Mouse (Mus musculus) CH12.LX (cell line): ENCODE data around the gene Wnt5b. TPM values are rescaled to one million over a fixed set of nuclear protein-coding genes. Genes with fewer than 3 reads are reported as not detected.

ENCODE experiments used
- DNase-seq: peaks from one replicate; pipeline ENCODE4 v3.0.0-alpha.2; 2013; ENCODE audit errors: extremely low read depth
- H3K27ac ChIP-seq: 2 replicates; pipeline ENCODE4 v1.5.1; 2012; ENCODE audit warnings: low read depth, mild to moderate bottlenecking, control low read depth, moderate library complexity; ENCODE audit not compliant: insufficient read depth
- H3K27me3 ChIP-seq: replicated peaks from 2 replicates; pipeline ENCODE3; 2012; ENCODE audit warnings: inconsistent platforms
- H3K36me3 ChIP-seq, 2 experiments: replicated peaks in 1 of 2; 2 replicates each; pipeline versions ENCODE3 to v1.6.1; 2012; ENCODE audit warnings: inconsistent platforms in 1 of 2, low read length in 1 of 2, mild to moderate bottlenecking in 1 of 2, mixed read lengths in 1 of 2, moderate library complexity in 1 of 2; ENCODE audit not compliant: control insufficient read depth in 1 of 2, insufficient read depth in 1 of 2
- H3K4me1 ChIP-seq, 2 experiments: 2 replicates each; pipeline ENCODE4 v1.6.1; 2012; ENCODE audit warnings: inconsistent platforms in 1 of 2, moderate library complexity in 1 of 2; ENCODE audit not compliant: insufficient read depth in 2 of 2, control insufficient read depth in 1 of 2
- H3K4me2 ChIP-seq: 2 replicates; pipeline ENCODE4 v1.6.1; 2012; ENCODE audit warnings: low read depth, mild to moderate bottlenecking, control low read depth; ENCODE audit not compliant: poor library complexity, insufficient read depth, severe bottlenecking
- H3K4me3 ChIP-seq, 3 experiments: fragments of 150-350 bp in 1 of 3; sonication (generic) in 1 of 3; replicated peaks in 1 of 3; 2 replicates each; pipeline versions ENCODE3 to v1.5.1; 2011 to 2012; ENCODE audit warnings: low read depth in 2 of 3, low read length in 2 of 3, mild to moderate bottlenecking in 2 of 3, moderate library complexity in 2 of 3, control low read depth in 1 of 3, improper control_type of control experiment in 1 of 3, inconsistent platforms in 1 of 3, mixed read lengths in 1 of 3; ENCODE audit not compliant: poor library complexity in 1 of 3
- H3K79me2 ChIP-seq: replicated peaks from 2 replicates; pipeline ENCODE4 v1.6.1; 2012; ENCODE audit warnings: mild to moderate bottlenecking, moderate library complexity; ENCODE audit not compliant: control insufficient read depth, poor library complexity, insufficient read depth, severe bottlenecking; ENCODE audit errors: extremely low read depth
- H3K9ac ChIP-seq: 2 replicates; pipeline ENCODE4 v1.6.1; 2012; ENCODE audit warnings: low read depth, mild to moderate bottlenecking, control low read depth, moderate library complexity; ENCODE audit not compliant: insufficient read depth
- H3K9me3 ChIP-seq: replicated peaks from 2 replicates; pipeline ENCODE3; 2012; ENCODE audit warnings: low read length, inconsistent platforms, mixed read lengths
- CHD1 ChIP-seq: IDR thresholded peaks from 2 replicates; pipeline ENCODE4 v1.6.1; 2012; ENCODE audit warnings: low read depth, low read length, improper control_type of control experiment, inconsistent platforms
- CHD2 ChIP-seq: IDR thresholded peaks from 2 replicates; pipeline ENCODE4 v1.6.1; 2011; ENCODE audit warnings: low read length, improper control_type of control experiment
- CTCF ChIP-seq, 2 experiments: IDR thresholded peaks in 1 of 2; conservative IDR thresholded peaks in 1 of 2; 2 replicates each; pipeline ENCODE4 v1.5.1; 2011 to 2012; ENCODE audit warnings: low read depth in 2 of 2, low read length in 2 of 2, improper control_type of control experiment in 1 of 2, inconsistent platforms in 1 of 2, mild to moderate bottlenecking in 1 of 2, moderate library complexity in 1 of 2
- E2F4 ChIP-seq: IDR thresholded peaks from 2 replicates; pipeline ENCODE4 v1.6.1; 2011; ENCODE audit warnings: low read depth, low read length, improper control_type of control experiment; ENCODE audit not compliant: insufficient replicate concordance
- ELF1 ChIP-seq: IDR thresholded peaks from 2 replicates; pipeline ENCODE4 v1.6.1; 2014; ENCODE audit warnings: low read depth, mild to moderate bottlenecking, inconsistent platforms, low read length, improper control_type of control experiment
- EP300 ChIP-seq: IDR thresholded peaks from 2 replicates; pipeline ENCODE4 v1.6.1; 2011; ENCODE audit warnings: low read length, improper control_type of control experiment
- ETS1 ChIP-seq: conservative IDR thresholded peaks from 2 replicates; pipeline ENCODE4 v1.6.1; 2012; ENCODE audit warnings: low read depth, mild to moderate bottlenecking, inconsistent platforms, low read length, improper control_type of control experiment, moderate library complexity
- IRF4 ChIP-seq: IDR thresholded peaks from 2 replicates; pipeline ENCODE4 v1.6.1; 2014; ENCODE audit warnings: low read depth, mild to moderate bottlenecking, inconsistent platforms, low read length, improper control_type of control experiment
- JUN ChIP-seq: IDR thresholded peaks from 2 replicates; pipeline ENCODE4 v1.6.1; 2011; ENCODE audit warnings: low read depth, mild to moderate bottlenecking, low read length, improper control_type of control experiment, moderate library complexity; ENCODE audit not compliant: insufficient read depth
- JUND ChIP-seq: conservative IDR thresholded peaks from 2 replicates; pipeline ENCODE4 v1.6.1; 2011; ENCODE audit warnings: low read depth, low read length, improper control_type of control experiment
- MAFK ChIP-seq: IDR thresholded peaks from 2 replicates; pipeline ENCODE4 v1.6.1; 2011; ENCODE audit warnings: low read length, improper control_type of control experiment; ENCODE audit not compliant: insufficient replicate concordance
- MAZ ChIP-seq: IDR thresholded peaks from 2 replicates; pipeline ENCODE4 v1.6.1; 2012; ENCODE audit warnings: low read depth, mild to moderate bottlenecking, inconsistent platforms, low read length, improper control_type of control experiment, moderate library complexity
- MXI1 ChIP-seq: IDR thresholded peaks from 2 replicates; pipeline ENCODE4 v1.6.1; 2011; ENCODE audit warnings: mild to moderate bottlenecking, low read depth, low read length, improper control_type of control experiment
- NELFE ChIP-seq: IDR thresholded peaks from 2 replicates; pipeline ENCODE4 v1.6.1; 2011; ENCODE audit warnings: low read depth, low read length, improper control_type of control experiment
- RAD21 ChIP-seq: IDR thresholded peaks from 2 replicates; pipeline ENCODE4 v1.6.1; 2011; ENCODE audit warnings: low read depth, mild to moderate bottlenecking, low read length, improper control_type of control experiment, moderate library complexity
- RCOR1 ChIP-seq: conservative IDR thresholded peaks from 2 replicates; pipeline ENCODE4 v1.6.1; 2012; ENCODE audit warnings: low read depth, mild to moderate bottlenecking, inconsistent platforms, low read length, improper control_type of control experiment
- SMC3 ChIP-seq: IDR thresholded peaks from 2 replicates; pipeline ENCODE4 v1.6.1; 2011; ENCODE audit warnings: low read depth, low read length, improper control_type of control experiment
- TBP ChIP-seq: conservative IDR thresholded peaks from 2 replicates; pipeline ENCODE4 v1.6.1; 2011; ENCODE audit warnings: low read depth, low read length, improper control_type of control experiment
- TCF12 ChIP-seq: IDR thresholded peaks from 2 replicates; pipeline ENCODE4 v1.6.1; 2014; ENCODE audit warnings: low read depth, mild to moderate bottlenecking, inconsistent platforms, low read length, improper control_type of control experiment
- UBTF ChIP-seq: IDR thresholded peaks from 2 replicates; pipeline ENCODE4 v1.6.1; 2012; ENCODE audit warnings: low read depth, mild to moderate bottlenecking, inconsistent platforms, low read length, improper control_type of control experiment, moderate library complexity
- ZKSCAN1 ChIP-seq: IDR thresholded peaks from 2 replicates; pipeline ENCODE4 v1.6.1; 2012; ENCODE audit warnings: low read depth, inconsistent platforms, low read length, improper control_type of control experiment, borderline replicate concordance
- ZMIZ1 ChIP-seq: IDR thresholded peaks from 2 replicates; pipeline ENCODE4 v1.6.1; 2012; ENCODE audit warnings: low read depth, mild to moderate bottlenecking, inconsistent platforms, low read length, improper control_type of control experiment
- ZNF384 ChIP-seq: IDR thresholded peaks from 2 replicates; pipeline ENCODE4 v1.6.1; 2012; ENCODE audit warnings: low read depth, low read length, improper control_type of control experiment, inconsistent platforms
- dilution Hi-C: fragments of 300-500 bp; cut with MboI; formaldehyde crosslinking; loops from 2 replicates; pipeline ENCODE4 v1.14.3; 2020; ENCODE audit warnings: low sequenced_read_pairs; ENCODE audit not compliant: extremely low pct_unique_long_range_greater_than_20kb, extremely low pct_ligation_motif_present
- in situ Hi-C: fragments of 300-500 bp; cut with MboI; formaldehyde crosslinking; loops from 3 replicates; pipeline ENCODE4 v1.14.3; 2019; ENCODE audit warnings: low sequenced_read_pairs, low pct_ligation_motif_present, low pct_unique_long_range_greater_than_20kb, mixed read lengths
- polyA plus RNA-seq: library from polyadenylated mRNA; unstranded; fragments of >175 nt; gene quantifications from 2 replicates; pipeline ENCODE4 v1.2.1, GENCODE M21; 2012; ENCODE audit warnings: low read depth; ENCODE audit not compliant: insufficient read length
- total RNA-seq, 2 experiments: library from RNA; depleted of rRNA; stranded (reverse); fragments of 300-350 nt in 1 of 2; fragments of >200 nt in 1 of 2; gene quantifications; 2 replicates each; pipeline ENCODE4 v1.2.3; 2012 to 2014

The Wnt5b gene
- total and polyA plus RNA-seq, 3 experiments: 1.2 to 2.0 (median 1.5) TPM

- in situ Hi-C loops: no loop called here
- Histone ChIP-seq H3K27ac (no peak overlapping the region), H3K79me2 (no peaks in the 10 kb centered on the region), H3K9ac (no peak overlapping the region), H3K36me3 (no peaks in the 10 kb centered on the region), H3K4me1 (peaks cover 0 to 12% of the 10 kb centered on the region in 2 experiments; a peak in 1 of 4 replicates), H3K4me3 (no peak overlapping the region), H3K27me3 (no peaks in the 10 kb centered on the region), H3K9me3 (no peaks in the 10 kb centered on the region), H3K4me2 (no peak overlapping the region)
- dilution Hi-C loops: no loop called here
- TF ChIP-seq ETS1 (no peak), JUND (no peak), UBTF (no peak)
- no peak for DNase-seq
Observed at GRCm38 (mm10) chr6:119512701-119513100, 31.4 kb downstream of the Wnt5b start.

GRCm38 (mm10) chr6:119509437-119510037 lies 34.6 kb downstream of the Wnt5b start:
- Histone ChIP-seq H3K9ac (no peak overlapping the region), H3K27me3 (no peaks in the 10 kb centered on the region), H3K27ac (no peak overlapping the region), H3K4me1 (peaks cover 0 to 12% of the 10 kb centered on the region in 2 experiments; a peak in 1 of 4 replicates), H3K79me2 (no peaks in the 10 kb centered on the region), H3K4me3 (no peak overlapping the region), H3K9me3 (no peaks in the 10 kb centered on the region), H3K4me2 (no peak overlapping the region), H3K36me3 (no peaks in the 10 kb centered on the region)
- TF ChIP-seq ZMIZ1 (no peak), NELFE (no peak), MAZ (no peak), ZKSCAN1 (no peak), MAFK (no peak), CHD2 (no peak), E2F4 (no peak), TBP (no peak), UBTF (no peak)
- dilution Hi-C loops (no loop called here), in situ Hi-C loops (no loop called here)
- no peak for DNase-seq

GRCm38 (mm10) chr6:119508634-119509375 lies 35.3 kb downstream of the Wnt5b start:
- H3K9me3 ChIP-seq: no peaks in the 10 kb centered on the region
- H3K27ac ChIP-seq: no peak overlapping the region
- dilution Hi-C loops: no loop called here
- H3K27me3 ChIP-seq: no peaks in the 10 kb centered on the region
- no peak overlapping the region for H3K4me3 ChIP-seq
- TF ChIP-seq TCF12 (no peak), EP300 (no peak), IRF4 (no peak), CTCF (conservative IDR thresholded peaks at IDR 0.05 in 1 of 2, IDR thresholded peaks at IDR 0.05 in 1 of 2; ENCODE audit: low read depth in 2 of 2, low read length in 2 of 2) (no peak), CHD1 (no peak), CHD2 (no peak), E2F4 (no peak), SMC3 (no peak), RAD21 (no peak), MXI1 (no peak), ELF1 (no peak), RCOR1 (no peak), ETS1 (no peak), ZKSCAN1 (no peak), ZNF384 (no peak), JUN (no peak)
- H3K9ac ChIP-seq: no peak overlapping the region
- H3K4me2 ChIP-seq: no peak overlapping the region
- H3K79me2 ChIP-seq: no peaks in the 10 kb centered on the region
- no peaks in the 10 kb centered on the region for H3K36me3 ChIP-seq
- in situ Hi-C loops: no loop called here
- H3K4me1 ChIP-seq: peaks cover 0 to 12% of the 10 kb centered on the region in 2 experiments; a peak in 1 of 4 replicates
- no peak for DNase-seq
